Mouse (Mus musculus): ENCODE data around the gene Hps4. TPM values are rescaled to one million over a fixed set of nuclear protein-coding genes. Genes with fewer than 3 reads are reported as not detected.

The Hps4 gene
- total RNA-seq, 1 experiment from 2014 or later: 12.0 TPM

DNA sequence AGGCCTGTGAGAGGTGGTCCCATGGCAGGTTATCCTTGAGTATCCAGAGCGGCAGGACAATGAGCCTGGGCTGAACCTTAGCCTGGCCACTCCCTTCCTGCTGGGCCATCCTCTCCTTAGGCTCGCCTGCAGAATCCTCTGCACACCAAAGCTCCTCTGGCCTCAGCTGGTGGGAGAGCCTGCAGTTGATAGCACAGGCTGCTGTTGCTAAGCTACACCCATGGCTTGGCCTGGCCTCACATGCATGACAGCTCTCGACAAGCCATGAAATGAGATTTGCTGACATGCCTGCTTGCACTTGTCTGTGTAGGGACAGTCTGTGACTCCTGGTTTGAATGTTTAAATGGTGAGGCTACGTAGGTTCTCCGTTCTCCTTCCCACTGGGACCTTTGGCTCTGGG is 73.8 kb downstream of the Hps4 start:
- ATAC-seq (replicated peaks in 1 of 2; ENCODE audit: insufficient read depth in 1 of 2, low FRiP score in 2 of 2, low TSS enrichment in 1 of 2, low read depth in 1 of 2, poor library complexity in 2 of 2, severe bottlenecking in 2 of 2): no peak

DNA sequence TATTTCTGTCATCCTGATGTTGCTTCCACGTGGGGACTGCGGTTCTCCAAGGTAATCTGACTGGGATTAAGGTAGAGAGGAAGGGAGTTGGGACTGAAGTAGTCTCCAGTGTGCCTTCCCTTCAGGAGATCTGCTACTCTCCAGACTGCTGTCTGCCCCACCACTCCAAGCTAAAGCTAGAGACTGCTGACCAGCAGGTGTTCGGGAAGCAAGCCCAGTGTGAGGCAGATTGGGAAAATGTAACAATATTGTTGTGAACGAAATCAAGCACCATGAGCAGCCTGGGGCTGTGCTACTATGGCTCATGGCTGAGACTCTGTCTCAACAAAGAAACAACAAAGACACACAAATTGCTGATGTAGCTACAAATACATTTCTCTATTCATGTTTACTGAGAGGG is 75.1 kb downstream of the Hps4 start:
- no peak for ATAC-seq (replicated peaks in 1 of 2; ENCODE audit: insufficient read depth in 1 of 2, low FRiP score in 2 of 2, low TSS enrichment in 1 of 2, low read depth in 1 of 2, poor library complexity in 2 of 2, severe bottlenecking in 2 of 2)

DNA sequence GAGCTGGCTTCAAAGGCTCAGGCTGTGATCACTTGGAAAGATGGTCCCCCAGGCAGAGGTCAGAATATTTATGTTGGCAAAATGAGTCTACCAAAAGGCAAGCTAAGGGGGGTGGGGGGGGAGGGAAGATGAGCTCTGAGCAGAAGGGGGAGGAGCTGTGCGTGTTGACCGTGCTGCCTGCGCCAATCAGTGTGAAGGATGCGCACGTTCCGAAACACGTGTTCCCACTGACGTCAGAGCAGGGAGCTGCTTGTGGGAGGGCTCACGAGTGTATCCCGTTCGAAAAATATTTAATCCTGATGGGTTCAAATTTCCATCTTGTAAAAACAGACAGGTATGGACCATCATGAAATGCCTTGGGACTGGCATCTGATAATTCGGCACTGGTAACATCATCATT is 76.7 kb downstream of the Hps4 start:
- ATAC-seq (replicated peaks in 1 of 2; ENCODE audit: insufficient read depth in 1 of 2, low FRiP score in 2 of 2, low TSS enrichment in 1 of 2, low read depth in 1 of 2, poor library complexity in 2 of 2, severe bottlenecking in 2 of 2): no peak

DNA sequence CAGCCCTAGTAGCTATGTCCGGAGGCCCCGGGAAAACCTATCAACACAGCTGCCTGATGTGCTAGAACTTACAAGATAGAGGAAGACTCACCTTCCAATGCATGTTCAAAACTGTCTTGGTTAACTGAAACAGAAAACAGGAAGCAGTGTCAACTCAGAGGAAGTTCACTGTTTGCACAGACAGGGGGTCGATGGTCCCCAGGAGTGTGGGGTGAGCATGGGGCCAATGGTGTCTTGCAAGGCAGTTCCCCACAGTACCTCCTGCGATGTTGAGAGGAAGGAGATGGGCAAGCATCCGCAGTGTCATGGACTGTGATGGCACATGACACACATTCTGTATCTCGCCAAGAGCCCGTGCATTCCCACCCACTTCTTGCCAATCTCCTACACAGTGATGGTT is 83.8 kb downstream of the Hps4 start:
- ATAC-seq (replicated peaks in 1 of 2; ENCODE audit: insufficient read depth in 1 of 2, low FRiP score in 2 of 2, low TSS enrichment in 1 of 2, low read depth in 1 of 2, poor library complexity in 2 of 2, severe bottlenecking in 2 of 2): no peak

DNA sequence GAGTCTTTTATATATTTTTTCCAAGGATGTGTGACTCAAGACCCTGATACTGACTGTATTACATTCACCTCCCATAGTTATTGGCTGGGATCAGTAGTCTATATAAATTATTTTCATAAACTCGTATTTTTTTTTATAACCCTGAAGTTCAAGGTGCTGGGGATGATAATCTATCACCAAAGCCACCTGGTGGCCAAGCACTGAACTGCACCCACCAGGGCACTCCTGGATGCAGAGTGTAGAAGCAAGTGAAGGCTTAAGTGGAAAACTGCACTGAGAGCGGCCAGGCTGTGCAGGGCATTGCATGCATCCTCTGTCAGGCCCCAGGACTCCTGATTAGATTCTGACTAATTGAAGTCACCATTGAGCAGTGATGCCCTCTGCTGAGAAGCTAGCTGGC is 84.4 kb downstream of the Hps4 start:
- 0 out of 4 replicates have a peak, but pooled peaks of 1 of the 2 experiments have one; percentile 48 for ATAC-seq (replicated peaks in 1 of 2; ENCODE audit: insufficient read depth in 1 of 2, low FRiP score in 2 of 2, low TSS enrichment in 1 of 2, low read depth in 1 of 2, poor library complexity in 2 of 2, severe bottlenecking in 2 of 2)

Other genes with a start within 250 kb of the Hps4 start
- gene Cryba4, start 90.6 kb upstream of the Hps4 start, total RNA-seq (2017): 0.63 TPM in 1 of 2 replicates, not detected in the other
- gene Crybb1, start 87.3 kb upstream of the Hps4 start, total RNA-seq (2017): not detected in 2 replicates
- 41.9 and 56.8 TPM in 2 replicates for gene Tpst2, start 66.4 kb upstream of the Hps4 start, total RNA-seq (2017)
- 21.5 and 22.2 TPM in 2 replicates for gene Tfip11, start 16.7 kb upstream of the Hps4 start, total RNA-seq (2017)
- gene Srrd, start within 50 bp of the Hps4 start, total RNA-seq (2017): 15.5 and 16.5 TPM in 2 replicates
- not detected in 2 replicates for gene Gm6583, start 12.9 kb downstream of the Hps4 start, total RNA-seq (2017)
- gene Asphd2, start 51.8 kb downstream of the Hps4 start, total RNA-seq (2017): not detected in 2 replicates
- gene Gm6588, start 106.3 kb downstream of the Hps4 start, total RNA-seq (2017): not detected in 2 replicates
- 0.15 and 0.31 TPM in 2 replicates for gene Sez6l, start 234.1 kb downstream of the Hps4 start, total RNA-seq (2017)

Measured in hematopoietic stem cell, adult 5-6 weeks (primary cell).